Mouse (Mus musculus): Measurements from ENCODE around the gene Rabep1.
A peak's percentile ranks its signal among the peaks of the same experiment; 100 is the strongest.

Gene Rabep1

DNA sequence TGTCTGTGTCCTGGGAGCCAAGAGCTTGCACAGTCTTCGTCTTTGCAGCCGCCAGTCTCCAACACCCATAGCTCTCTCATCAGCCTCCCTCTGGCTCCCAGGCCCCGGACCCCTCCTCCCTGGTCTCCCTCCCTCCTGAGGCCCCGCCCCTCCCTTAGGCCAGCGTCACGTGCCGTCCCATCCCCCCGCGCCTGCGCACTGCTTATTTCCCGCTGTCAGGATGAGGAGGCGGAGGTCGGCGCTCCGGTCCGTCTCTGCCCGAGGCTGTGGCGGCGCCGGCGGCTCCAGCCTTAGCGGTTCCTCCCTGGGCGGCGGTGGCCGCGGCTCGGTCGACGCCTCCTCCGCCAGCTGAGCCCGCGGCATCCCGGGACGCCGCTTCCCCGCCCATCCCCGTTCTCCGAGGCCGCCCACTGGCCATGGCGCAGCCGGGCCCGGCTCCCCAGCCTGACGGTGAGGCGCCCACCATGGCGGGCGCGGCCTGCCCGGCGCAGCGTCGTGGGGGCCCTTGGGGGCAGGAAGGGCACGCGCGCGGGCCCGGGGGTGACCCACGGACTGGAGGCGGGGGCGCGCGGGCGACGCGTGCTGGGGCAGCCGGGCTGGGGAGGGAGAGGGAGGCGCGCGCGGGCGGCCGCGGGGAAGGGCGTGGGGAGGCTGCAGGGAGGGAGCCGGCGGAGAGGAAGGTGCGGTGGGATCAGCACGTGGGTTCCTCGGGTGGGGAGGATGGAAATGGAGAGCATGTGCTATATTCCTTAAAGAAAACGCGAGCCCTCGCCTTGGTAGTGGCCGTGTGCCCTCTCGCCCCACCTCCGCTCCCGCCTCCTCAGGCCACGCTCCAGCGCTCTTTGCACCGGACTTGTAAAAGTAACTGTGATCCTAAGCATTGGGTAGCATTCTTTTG is at the start of gene Rabep1:
TSS of gene Rabep1 (plus strand) at position 220 of the 898 bp plus-strand sequence.
- DNase-seq, result peak; percentile 95 to 97

DNA sequence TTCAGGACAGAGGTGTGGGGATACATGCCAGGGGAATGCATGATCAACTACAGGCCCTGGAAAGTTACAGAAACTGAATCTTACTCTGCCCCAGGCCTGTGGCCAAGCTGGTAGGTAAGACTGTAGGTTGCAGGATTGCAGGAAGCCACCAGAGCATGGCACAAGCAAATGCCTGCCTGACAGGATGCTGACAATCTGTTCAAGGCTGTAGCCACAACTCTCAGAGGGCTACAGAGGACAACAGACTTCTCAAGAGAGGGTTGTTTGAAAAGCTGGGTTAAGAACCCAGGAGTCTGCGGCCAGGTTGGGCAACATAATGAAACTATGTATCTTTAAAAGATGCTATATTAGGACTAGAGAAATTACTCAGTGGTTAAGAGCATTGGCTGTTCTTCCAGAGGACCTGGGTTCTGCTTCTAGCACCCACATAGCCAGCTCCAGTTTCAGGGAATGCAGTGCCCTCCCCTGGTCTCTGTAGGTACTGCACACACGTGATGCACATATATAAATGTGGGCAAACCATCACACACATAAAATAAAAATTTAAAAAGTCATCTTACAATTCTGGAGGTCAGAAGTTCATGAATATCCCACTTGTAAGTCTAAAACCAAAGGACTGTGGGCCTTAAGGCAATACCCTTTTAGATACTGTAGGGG is 42.2 kb upstream of the Rabep1 start:
- no peak for DNase-seq

DNA sequence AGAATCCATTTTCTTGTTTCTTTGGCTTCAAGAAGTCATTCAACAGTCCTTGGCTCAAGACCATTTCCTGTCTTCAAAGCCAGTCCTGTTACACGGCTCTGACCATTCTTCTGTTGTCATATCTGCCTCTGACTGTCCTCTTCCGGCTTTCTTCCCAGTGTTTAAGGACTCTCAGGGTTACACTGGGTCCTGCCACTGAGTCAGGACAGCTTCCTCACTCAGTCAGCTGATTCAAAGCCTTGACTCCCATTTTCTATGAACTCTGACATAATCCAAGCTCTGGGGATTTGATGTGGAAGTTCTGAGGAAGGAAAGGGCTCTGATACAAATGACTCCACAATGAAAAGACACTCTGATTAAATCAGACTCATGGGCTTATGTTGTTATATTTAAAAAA is 41.7 kb upstream of the Rabep1 start:
- no peak for DNase-seq

DNA sequence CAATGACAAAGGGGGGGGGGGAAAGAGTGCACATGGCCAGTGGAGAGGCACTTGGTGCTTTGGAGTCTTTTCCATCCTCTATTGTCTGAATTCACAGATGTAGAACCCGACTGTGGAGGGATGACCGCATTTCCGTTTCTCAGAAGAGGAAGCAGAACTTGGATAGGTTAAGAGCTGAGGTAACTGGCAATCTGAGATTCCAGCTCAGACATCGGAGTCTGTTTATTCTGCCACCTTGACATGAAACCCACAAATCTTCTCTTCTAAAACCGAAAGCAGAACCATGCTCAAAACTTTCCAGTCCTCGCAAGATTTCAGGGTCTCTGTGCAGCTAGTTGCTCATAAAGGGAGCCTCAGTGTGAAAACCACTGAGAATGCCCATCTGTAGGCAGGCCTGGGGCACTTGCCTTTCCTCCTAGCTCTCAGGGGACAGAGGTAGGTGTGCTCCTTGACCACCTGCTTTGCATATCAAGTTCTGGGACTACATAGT is 40.8 kb upstream of the Rabep1 start:
- DNase-seq, result no peak

DNA sequence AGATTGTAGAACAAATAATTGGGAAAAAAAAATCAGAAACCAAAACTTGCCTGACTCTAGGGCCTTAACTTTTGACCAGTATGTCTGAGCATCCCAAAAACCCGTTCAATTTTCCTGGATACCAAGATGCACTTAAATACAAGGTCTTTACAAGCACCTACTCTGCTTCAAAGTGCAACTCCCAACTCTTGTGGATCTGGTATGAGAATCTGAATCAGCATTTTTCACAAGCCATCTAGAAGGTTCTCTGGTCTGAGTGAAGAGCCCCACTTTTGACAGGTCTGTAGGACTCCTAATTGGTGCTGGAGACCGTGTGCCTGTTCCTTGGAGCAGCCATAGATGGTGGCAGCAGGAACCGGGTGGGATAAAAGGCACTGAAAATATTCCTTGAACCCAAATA is 40.2 kb upstream of the Rabep1 start:
- no peak for DNase-seq

DNA sequence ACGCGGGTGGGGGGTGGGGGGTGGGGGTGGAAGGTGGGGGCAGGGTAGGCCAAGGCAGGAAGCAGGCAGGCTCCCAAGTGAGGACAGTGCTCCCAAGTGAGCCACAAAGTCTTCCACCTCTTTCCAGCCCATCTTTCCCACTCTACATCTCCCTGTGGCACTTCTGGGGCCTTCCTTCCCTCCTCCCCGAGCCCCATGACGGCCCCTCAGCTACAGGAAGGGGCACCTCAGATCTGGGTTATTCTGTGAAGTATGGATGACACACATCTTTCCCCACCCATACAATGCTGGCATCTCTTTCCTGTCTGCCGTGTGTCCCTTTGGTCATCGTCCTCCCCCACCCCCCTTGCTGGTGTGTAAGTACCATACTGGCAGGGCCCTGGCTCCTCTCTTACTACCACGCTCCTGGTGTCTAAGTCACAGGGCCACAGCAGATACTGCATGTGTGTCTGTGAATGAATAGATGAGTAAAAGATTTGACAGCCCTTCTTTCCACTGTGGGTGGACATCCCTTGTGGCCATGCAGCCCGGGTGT is 38.9 kb upstream of the Rabep1 start:
- no peak for DNase-seq

DNA sequence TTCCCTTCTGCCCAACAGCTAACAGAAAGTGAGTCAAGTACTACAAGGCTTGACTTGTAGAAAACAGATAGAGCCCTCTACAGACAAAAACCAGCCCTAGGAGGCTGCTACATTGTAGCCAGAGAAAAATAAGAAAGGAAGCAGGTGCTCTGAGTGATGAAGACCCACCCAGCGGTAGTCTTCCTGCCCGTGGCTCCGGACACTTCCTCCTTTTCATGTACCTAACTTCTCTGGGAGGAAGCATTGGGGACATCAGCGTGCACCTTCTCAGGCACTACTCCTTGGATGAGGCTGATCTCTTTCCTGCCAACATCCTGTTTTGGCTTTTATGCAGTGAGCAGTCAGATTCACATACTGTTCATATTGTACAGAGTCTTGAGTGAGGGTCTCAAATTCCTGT is 37.9 kb upstream of the Rabep1 start:
- DNase-seq, result no peak

DNA sequence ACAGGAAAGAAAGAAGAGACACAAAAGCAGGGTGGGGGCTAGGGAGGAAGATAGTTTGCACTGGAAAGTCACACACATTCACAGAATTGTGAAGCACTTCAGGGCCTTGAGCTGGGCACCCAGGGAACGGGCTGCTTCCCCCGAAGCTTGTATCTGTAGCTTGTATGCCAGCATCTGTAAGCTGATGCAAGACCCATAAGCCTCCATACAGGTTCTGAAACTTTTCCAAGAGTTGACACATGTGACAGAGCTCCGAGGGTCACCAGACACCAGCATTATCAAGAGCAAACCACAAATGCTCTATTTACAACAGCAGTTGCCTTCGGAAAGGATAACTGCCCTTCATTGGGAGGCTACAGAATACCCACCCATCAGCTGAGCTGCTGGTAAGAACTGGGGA is 36.9 kb upstream of the Rabep1 start:
- no peak for DNase-seq

DNA sequence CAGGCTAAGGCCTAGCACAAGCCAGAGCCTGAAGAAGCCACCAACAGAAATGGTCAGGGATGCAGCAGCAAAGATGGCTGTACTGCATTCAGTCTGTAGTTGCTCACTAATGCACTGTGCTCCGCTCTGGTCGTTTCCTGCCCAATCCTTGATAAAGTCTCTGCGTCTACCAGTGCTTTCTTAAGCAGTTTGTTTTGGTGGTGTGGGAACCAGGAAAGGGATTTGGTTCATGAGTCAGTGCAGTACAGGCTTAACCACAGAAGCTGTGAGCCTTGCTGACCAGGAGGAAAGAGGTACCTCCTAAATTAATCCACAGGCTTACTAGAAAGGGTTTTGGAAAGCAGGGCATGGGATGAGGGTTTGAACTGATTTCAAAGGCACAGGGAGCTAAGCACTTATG is 36.5 kb upstream of the Rabep1 start:
- no peak for DNase-seq

DNA sequence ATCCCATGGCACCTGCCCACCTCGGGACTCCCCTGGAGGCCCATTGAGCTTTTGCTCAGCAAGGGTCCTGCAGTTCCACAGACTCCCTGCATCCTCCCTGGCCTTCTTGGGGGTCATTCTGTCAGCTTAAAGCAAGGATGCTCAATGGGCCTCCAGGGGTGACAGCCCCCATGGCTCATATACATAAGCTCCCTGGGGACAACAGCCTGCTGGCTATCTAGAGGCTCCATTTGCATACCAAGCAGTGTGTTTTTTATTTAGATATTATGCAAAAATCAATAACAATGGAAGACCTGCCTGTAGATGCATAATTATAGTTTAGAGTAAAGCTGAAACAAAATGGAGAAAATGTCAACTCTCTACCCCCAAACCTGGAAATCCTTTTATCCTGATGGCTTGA is 35.6 kb upstream of the Rabep1 start:
- DNase-seq, result no peak

DNA sequence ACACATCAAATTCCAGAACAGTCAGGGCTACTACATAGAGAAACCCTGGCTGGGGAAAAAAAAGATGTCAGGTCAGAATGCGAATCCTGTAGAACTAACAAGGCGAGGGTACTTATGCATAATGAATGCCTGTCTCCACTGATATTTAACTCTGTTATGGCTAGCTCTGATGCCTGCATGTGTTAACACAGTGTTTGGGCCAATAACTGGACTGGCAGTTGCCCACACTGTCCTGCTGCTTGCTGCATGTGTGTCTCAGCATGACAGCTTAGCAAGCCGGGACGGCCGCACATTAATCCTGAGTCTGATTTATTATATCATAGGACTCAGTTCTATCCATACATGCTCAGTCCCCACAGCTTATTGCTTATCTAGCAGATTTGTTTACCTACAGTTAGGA is 33.5 kb upstream of the Rabep1 start:
- no peak for DNase-seq

DNA sequence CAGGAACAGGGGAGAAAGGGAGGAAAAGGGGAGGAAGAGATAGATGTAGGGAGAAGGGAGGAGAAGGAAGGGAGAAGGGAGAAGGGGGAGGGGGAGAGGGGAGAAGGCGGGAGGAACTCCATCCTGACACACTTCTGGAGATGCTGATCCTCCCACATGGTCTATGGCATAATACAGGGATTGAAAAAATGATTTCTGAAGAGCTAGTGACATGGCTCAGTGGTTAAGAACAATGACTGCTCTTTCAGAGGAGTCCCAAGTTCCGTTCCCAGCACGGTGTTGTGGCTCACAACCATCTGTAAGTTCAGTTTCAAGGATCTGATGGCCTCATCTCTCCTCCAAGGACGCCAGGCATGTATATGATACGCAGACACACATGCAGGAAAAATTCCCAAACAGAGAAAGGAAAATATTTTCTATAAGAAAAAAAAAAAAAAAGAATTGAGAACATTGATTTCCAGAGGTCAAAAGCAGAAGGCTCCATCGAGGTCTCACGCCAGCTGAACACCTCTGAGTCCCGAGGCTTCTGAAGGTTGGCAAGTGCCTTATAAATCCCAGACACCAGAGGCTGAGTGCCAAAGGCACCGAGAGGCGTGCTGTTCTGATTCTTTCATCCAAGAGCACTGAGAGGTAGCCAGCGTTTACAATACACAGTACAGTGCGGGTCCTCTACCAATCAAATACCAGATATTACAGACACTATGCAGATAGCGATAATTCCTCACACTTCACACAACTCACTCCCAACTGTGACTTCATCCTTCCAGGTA is 32.9 kb upstream of the Rabep1 start:
- DNase-seq, result peak; percentile 11 to 22

DNA sequence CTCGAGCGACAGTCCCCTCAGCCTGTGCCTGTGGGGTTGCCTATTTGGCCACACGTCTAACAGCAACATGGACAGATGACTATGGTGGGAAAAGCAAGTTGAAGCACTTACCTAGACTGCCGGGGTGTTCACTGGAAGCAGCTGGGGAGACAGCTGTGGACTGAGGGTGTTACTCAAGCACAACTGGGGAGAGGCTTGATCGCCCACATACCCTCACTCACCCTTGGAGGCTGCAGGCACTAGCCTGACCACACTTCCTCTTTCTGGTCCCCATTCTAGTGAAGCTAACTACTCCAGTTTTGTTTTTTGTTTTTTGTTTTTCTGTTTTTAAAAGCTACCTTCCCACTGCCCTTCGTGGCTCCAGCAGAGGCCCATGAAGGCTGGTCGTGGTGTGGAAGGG is 32.2 kb upstream of the Rabep1 start, which contains the start of gene Scimp:
TSS of gene Scimp (minus strand) at position 222 of the 400 bp plus-strand sequence.
- DNase-seq, result no peak

DNA sequence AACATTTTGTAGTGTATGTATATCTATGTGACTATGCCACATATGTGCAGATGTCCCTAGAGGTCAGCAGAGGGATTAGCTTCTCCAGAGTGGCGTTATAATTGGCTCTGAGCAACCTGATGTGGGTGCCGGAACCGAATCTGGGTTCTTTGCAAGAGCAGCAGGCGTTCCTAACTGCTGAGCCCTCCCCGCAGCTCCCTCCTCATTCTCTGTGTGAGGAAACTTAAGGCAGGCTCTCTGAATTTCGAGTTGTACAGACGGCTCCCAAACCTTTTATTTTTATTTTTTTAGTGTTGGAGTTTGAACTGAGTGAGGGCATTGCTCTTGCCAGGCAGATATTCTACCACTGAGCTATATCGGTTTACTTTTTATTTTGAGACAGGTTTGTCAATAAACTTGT is 29.5 kb upstream of the Rabep1 start:
- no peak for DNase-seq

DNA sequence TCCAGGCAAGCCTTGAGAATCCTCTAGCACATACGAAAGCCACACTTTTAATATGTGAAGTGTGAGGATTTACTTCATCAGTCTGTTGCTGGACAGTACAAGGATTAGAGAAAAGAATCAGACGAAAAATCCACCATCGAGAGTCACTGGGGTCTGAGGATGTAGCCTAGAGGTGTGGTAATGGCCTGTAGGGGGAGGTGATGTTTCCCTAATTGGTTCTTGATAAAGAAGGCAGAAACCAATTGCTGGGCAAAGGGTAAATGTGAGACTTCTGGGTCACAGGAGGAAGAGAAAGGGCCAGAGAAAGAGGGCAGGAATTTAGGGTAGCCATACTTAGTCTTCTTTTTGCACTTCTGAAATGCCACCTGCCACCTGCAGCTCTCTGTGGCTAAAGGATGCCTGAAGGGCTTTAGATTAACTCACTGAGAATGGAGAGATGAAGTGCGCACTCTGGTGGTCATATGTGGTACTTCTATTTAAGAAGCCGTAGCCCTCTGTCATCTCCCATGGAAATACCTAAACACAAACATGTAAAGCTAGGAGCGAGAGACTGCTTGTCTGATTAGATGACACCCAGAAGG is 29.0 kb upstream of the Rabep1 start:
- peak; percentile 64 to 68 for DNase-seq

DNA sequence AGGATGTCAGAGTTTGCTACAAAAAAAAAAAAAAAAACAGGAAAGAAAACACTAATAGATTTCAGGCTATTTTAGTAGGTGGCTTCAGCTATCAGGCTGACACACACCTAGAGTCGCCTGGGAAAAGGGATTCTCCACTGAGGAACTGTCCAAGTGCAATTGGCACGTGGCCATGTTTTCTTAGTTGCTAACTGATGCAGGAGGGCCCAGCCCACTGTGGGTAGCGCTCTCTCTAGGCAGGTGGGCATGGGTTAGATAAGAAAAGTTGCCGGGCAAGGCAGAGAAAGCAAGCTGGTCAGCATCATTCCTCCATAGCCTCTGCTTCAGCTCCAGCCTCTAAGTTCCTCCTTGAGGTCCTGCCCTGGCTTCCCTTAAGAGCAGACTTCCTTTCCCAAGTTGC is 27.8 kb upstream of the Rabep1 start:
- no peak for DNase-seq

DNA sequence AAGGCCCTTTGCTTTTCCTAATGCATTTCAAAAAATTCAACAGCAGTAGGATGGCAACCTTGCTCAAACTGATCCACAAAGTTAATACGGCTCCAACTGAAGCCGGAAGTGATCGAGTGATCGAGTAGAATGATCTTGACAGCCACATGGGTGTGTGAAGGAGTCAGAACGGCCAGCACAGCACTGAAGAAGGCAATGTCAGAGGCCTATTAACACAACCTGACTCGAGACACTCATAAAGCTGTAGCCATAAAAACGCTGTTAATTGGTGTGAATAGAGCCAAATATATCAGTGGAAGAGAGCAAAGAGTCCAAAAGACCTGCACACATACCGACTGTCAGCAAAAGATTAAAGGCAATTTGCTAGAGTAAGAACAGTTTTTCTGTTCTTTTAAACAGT is 24.5 kb upstream of the Rabep1 start:
- DNase-seq, result no peak

DNA sequence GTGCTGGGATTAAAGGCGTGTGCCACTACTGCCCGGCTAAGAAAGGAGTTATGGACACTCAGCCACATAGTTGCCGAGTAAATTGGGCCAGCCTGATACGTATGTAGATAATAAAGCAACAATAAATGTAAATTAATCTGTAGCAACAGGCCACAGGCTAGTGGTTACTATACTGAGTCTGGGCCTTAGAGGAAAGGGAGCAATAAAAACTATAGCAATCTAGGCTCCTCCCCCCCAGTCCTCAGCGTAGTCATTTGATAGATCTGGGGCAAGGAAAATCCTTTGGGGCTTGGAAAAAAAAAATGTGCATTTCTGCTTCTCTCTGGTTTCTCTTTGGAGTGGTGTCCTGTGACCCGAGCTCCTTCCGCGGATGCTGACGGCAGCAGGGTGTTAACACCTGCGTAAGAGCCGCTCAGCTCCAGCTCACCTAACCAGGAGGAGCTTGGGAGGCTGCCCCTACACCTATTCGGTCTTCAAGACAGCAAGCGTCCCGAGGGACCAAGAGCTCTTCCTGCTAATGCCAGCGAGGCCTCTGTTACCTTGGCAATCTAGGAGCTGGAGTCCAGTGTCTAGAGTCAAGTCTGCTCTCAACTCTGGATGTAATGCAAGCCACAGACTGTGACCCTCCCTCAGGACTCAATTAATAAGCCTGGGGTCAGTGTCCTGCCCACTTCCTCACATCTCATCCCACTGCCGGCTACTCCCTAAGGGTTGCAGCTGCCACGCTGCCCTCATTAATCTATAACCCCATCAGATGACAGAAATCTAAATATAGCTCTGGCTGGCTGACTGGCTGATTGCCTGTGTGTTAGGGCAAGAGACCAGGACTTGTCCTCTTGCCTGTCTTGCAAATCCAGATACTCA is 22.6 kb upstream of the Rabep1 start:
- peak; percentile 37 to 46 for DNase-seq

DNA sequence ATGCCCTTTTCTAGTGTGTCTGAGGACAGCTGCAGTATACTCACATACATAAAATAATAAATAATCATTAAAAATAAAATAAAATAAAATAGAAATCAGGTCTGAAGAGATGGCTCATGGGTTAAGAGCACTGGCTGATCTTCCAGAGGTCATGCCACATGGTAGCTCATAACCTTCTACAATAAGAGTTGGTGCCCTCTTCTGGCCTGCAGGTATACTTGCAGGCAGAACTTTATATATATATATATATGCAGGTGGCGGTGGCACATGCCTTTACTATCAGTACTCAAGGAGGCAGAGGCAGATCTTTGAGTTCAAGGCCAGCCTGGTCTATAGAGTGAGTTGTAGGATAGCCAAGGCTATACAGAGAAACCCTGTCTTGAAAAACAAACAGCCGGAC is 18.4 kb upstream of the Rabep1 start:
- no peak for DNase-seq

DNA sequence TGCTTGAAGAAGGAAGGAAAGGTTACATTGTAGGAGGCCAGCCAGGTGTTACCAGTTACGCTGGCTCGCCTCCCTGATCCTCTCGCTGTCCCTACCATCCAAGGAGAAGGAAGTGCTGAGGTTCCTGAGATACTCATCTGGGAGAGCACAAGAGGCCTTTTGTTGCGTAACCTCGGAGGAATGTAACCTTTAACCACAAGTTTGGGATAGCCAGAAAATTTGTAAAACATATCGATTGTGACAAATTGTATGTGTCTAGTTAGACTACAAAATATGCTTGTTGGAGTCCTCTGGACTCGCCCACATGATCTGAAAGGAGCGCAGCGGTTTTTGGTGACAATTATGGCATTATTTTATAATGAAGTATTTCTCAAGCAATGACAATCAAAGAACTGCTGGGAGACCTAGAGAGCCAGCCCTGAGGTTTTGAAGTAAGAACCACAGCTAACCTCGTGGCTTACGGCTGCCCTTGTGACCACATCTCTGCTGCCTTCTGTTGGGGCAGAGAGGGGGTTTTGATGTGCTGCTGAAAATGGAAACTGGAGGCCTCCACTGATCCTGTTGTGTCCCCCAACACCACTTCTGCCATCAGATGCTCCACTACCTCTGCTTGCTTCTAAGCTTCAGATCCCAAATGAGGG is 15.5 kb upstream of the Rabep1 start:
- DNase-seq, result no peak

DNA sequence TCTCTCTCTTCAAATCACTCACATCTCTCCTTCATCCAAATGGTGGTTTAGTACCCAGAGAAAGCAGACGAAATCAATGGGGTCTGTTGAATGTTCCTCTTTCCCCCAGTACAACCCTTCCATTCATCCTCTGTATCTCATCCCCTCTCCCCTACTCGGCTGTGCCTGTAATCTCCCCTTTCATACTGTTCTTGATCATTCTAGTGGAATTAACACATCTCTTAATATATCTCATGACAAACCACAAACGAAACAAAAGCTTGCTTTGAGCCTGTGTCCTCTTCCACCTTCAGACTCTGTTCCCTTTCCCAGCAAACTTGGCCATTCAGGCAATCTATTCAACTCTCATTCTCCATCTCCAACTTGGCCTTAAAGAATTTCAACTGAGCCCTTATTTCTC is 13.4 kb upstream of the Rabep1 start:
- DNase-seq, result no peak
